Mouse (Mus musculus) spleen, adult 10 weeks (tissue): ENCODE measurements around the gene Tnfsf11. TPM values are rescaled to one million over a fixed set of nuclear protein-coding genes. Genes with fewer than 3 reads are reported as not detected.

Experiments
- polyA plus RNA-seq: library from polyadenylated mRNA; stranded (reverse); fragments of 350-450 nt; fragmentation: Illumina TruSeq; extraction: RNeasy Lipid Tissue Mini Kit (QIAGEN cat#74804); gene quantifications from one replicate; pipeline ENCODE4 v1.2.3, GENCODE M21; 2015; ENCODE audit warnings: low replicate concordance; ENCODE audit not compliant: insufficient read depth

Tnfsf11 gene
- 4.2 TPM for polyA plus RNA-seq

DNA sequence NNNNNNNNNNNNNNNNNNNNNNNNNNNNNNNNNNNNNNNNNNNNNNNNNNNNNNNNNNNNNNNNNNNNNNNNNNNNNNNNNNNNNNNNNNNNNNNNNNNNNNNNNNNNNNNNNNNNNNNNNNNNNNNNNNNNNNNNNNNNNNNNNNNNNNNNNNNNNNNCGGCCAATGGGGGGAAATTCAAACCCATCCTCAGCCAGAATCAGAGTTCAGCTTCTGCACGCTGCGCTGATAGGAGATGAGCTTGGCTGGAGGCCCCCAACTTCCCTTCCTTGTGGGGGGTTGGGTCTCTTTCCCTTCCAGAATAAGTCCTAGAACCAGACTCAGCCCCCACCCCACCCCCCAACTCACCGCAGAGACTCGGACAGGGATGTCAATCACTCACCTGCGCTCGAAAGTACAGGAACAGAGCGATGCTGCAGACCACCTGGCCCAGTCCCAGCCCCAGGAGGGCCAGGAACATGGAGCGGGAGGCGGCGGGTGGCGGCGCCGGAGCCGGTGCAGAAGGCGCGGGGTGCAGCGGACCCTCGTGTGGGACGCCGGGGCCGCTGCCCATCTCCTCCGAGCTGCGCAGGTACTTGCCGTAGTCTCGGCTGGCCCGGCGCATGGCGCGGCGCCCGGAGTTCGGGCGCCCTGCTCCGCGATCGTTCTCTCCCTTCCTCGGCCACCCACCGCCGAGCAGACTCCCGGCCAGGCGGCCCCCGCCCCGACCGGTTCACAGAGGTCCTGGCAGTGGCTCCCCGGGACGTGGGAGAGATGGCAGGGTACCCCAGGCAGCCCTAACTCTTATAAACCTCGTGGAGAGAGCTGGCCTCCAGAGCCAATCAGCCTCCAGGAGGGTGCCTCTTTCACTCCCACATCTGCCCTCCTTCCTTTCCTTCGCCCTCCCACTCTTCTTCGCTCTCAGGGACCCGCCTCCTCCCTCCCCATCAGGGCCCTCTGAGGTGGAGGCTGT is at the start of gene Tnfsf11:
TSS of gene Tnfsf11 (minus strand) at position 758 of the 952 bp plus-strand sequence.

Other genes with a start within 250 kb of the Tnfsf11 start
- gene Fam216b, start 219.0 kb downstream of the Tnfsf11 start, polyA plus RNA-seq, result not detected
- 58.1 TPM for gene Akap11, start 228.8 kb upstream of the Tnfsf11 start, polyA plus RNA-seq